Mouse (Mus musculus): Measurements from ENCODE around the gene Dusp15.

Gene Dusp15

GRCm38 (mm10) chr2:152906274-152907037, 45.0 kb downstream of the Dusp15 start:
- DNase-seq (ENCODE audit: low spot score), result no peak

- DNase-seq (ENCODE audit: low spot score), result peak; percentile 89
Measured at GRCm38 (mm10) chr2:152905036-152905829, 46.3 kb downstream of the Dusp15 start.

- peak; percentile 84 for DNase-seq (ENCODE audit: low spot score)
Measured at GRCm38 (mm10) chr2:152904127-152904643, 47.3 kb downstream of the Dusp15 start.

- DNase-seq (ENCODE audit: low spot score), result peak; percentile 72
Measured at GRCm38 (mm10) chr2:152903586-152903985, 47.9 kb downstream of the Dusp15 start.

GRCm38 (mm10) chr2:152902658-152903057, 48.8 kb downstream of the Dusp15 start:
- DNase-seq (ENCODE audit: low spot score), result peak; percentile 40

- DNase-seq (ENCODE audit: low spot score), result no peak
Measured at GRCm38 (mm10) chr2:152901296-152901695, 50.2 kb downstream of the Dusp15 start.

GRCm38 (mm10) chr2:152899011-152899410, 52.5 kb downstream of the Dusp15 start:
- DNase-seq (ENCODE audit: low spot score), result no peak

- DNase-seq (ENCODE audit: low spot score), result no peak
Measured at GRCm38 (mm10) chr2:152896926-152897325, 54.6 kb downstream of the Dusp15 start.

GRCm38 (mm10) chr2:152895834-152896233, 55.7 kb downstream of the Dusp15 start:
- DNase-seq (ENCODE audit: low spot score), result no peak

Data from adipocyte (in vitro differentiated cells).